Mouse (Mus musculus) layer of hippocampus, adult 2 months (tissue): ENCODE measurements around the gene Saysd1. TPM values are rescaled to one million over a fixed set of nuclear protein-coding genes. Genes with fewer than 3 reads are reported as not detected.

Experiments used
- DNase-seq, 2 experiments: peaks; one replicate each; pipeline ENCODE4 v3.0.0; 2022; ENCODE audit warnings: low spot score in 2 of 2
- H3K27ac ChIP-seq: fragments of 200-600 bp; 2 replicates; pipeline ENCODE4 v1.8.1; 2022
- H3K4me3 ChIP-seq: fragments of 200-600 bp; 2 replicates; pipeline ENCODE4 v1.8.1; 2022; ENCODE audit warnings: mild to moderate bottlenecking
- CTCF ChIP-seq: fragments of 200-600 bp; conservative IDR thresholded peaks from 2 replicates; pipeline ENCODE4 v1.8.1; 2022; ENCODE audit warnings: antibody characterized with exemption, mild to moderate bottlenecking, moderate library complexity
- total RNA-seq, 2 experiments: library from RNA; stranded (reverse); gene quantifications; 2 replicates each; pipeline ENCODE4 v1.2.3; 2021

Saysd1 gene
- total RNA-seq, 2 experiments from 2014 or later = 4.8 to 5.2 TPM

- DNase-seq = no peak
- TF ChIP-seq CTCF = no peak
These were observed 16.6 kb upstream of the Saysd1 start for GRCm38 (mm10) chr14:20154937-20155336.

GRCm38 (mm10) chr14:20154245-20154644 is 15.9 kb upstream of the Saysd1 start:
- TF ChIP-seq CTCF = no peak
- DNase-seq = no peak
- Histone ChIP-seq H3K4me3 (no peak overlapping the region), H3K27ac (no peak overlapping the region)

More at GRCm38 (mm10) chr14:20154937-20155336, 16.6 kb upstream of the Saysd1 start:
- no peak overlapping the region for H3K4me3 ChIP-seq
- H3K27ac ChIP-seq = no peak overlapping the region

GRCm38 (mm10) chr14:20149127-20150080 is 11.1 kb upstream of the Saysd1 start:
- no peak for DNase-seq
- no peak overlapping the region for H3K4me3 ChIP-seq
- no peak overlapping the region for H3K27ac ChIP-seq
- TF ChIP-seq CTCF = no peak

GRCm38 (mm10) chr14:20148514-20148913 is 10.2 kb upstream of the Saysd1 start:
- no peak overlapping the region for H3K4me3 ChIP-seq
- no peak for TF ChIP-seq CTCF
- DNase-seq = no peak
- H3K27ac ChIP-seq = no peak overlapping the region

- DNase-seq = no peak
- no peak for TF ChIP-seq CTCF
- H3K27ac ChIP-seq = no peak overlapping the region
- H3K4me3 ChIP-seq = no peak overlapping the region
These were observed 9.5 kb upstream of the Saysd1 start for GRCm38 (mm10) chr14:20147854-20148253.

DNA sequence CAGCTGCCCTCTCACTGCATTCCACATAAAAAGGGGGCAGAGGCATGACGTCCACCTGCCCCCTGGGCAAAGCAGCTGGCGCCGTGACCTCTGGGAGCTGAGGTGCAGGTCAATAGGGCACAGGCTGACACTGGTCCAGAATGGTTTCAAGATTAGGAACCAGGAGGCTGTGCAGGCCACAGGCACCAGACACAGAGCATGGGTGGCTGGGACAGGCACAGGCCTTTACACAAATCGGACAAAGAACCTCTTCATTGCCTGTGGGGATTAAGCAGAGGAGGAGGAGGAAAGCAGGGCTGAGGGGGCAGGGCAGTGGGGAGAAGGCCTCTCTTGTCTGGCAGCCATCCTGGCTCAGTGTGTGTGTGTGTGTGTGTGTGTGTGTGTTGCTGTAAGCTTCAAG is 5.8 kb upstream of the Saysd1 start:
- DNase-seq = peak; percentile 23 to 41
- TF ChIP-seq CTCF = no peak
- peak overlapping the region; percentile 54 for H3K27ac ChIP-seq

DNA sequence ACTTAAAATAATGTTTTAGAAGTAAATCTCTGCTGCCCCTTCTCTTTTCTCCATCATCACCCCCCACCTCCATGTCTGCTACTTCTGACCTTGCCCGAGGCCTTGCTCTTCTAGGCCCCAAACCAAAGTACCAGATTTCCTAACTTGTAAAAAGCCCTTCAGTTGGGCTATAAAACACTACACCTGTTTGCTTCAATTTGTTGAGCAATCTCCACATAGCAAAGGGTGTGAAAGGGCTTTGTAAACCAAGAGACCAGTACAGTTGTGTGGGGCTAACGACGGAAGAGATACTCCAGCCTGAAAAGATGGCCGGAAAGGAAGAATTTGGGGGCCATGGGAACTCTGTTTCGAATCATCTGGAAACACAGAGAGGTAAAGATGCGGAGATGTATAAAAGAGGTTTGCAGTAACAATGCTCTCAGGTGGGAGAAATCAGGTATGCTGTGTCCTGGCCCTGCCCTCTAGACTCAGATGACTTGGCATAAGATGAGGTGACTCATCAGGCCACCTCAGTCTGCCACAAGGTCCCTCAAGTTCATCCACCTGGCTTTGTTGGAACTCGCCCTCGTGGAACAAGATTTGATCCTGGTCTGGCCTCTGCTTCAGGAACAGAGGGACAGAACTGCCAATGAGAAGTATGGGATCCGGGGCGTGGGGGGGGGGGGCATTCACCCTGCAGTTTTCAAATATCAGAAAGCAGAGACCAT is 3.2 kb downstream of the Saysd1 start:
- H3K4me3 ChIP-seq = no peak overlapping the region
- no peak overlapping the region for H3K27ac ChIP-seq
- DNase-seq = no peak
- no peak for TF ChIP-seq CTCF

More for the DNA sequence above, 5.8 kb upstream of the Saysd1 start:
- H3K4me3 ChIP-seq = no peak overlapping the region

- Histone ChIP-seq H3K27ac (no peak overlapping the region), H3K4me3 (no peak overlapping the region)
- TF ChIP-seq CTCF = no peak
- no peak for DNase-seq
These were observed 10.2 kb downstream of the Saysd1 start for GRCm38 (mm10) chr14:20128162-20128561.

DNA sequence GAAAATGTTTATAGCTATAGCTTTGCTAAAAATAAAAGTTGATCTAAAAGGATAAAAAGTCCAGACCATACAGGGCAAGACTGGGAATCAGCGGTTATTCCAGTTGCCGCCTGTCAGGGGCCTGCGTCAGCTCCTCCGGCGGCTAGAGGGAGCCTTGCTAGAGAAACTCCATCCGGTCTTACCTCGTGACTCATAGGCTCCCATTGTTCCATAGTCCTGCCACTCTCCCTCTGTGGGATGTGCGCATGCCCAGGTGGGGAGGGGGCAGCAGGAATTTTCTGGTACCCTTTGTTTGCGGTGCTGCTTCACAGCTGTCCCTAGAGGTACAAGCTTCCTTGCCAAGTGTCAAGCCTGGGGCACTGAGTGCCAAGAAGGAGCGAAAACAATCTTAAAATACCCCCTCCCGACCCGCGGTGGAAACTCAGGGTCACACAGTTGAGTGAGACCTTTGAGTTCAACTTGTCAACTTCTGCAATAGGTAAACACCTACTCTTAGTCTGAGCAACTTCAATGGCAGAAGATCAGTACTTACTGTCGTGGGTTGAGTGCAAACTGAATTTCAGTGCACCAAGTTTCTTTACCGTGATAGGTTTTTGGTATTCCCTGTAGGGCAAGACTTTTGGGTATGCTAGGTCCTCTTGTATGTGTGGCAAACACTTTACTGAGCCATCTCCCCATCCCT is 10.8 kb downstream of the Saysd1 start:
- H3K4me3 ChIP-seq = no peak overlapping the region
- TF ChIP-seq CTCF = no peak
- no peak overlapping the region for H3K27ac ChIP-seq
- no peak for DNase-seq

GRCm38 (mm10) chr14:20120868-20121267 is 17.5 kb downstream of the Saysd1 start:
- no peak for TF ChIP-seq CTCF
- DNase-seq = no peak
- Histone ChIP-seq H3K4me3 (no peak overlapping the region), H3K27ac (no peak overlapping the region)

DNA sequence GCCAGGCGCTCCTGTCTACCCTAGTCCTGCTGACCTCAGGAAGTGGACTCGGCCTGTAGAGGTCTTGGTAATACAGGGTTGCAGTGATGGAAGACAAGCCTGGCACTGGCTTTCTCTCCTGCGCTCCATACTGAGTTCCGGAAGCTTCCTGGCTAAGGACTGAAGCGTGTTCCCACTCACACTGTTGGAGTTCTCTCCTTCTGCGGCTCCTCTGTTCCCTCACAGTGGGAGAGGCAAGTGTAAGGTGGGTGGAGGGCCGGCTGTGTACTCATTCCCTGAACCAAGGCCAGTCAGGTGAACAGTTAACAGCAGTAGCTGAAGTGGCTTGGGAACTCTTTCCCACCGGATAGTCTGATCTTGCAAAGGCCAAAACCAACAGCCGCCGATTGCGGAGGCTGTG is 18.3 kb downstream of the Saysd1 start:
- Histone ChIP-seq H3K27ac (no peak overlapping the region), H3K4me3 (no peak overlapping the region)
- TF ChIP-seq CTCF = no peak
- DNase-seq = no peak

GRCm38 (mm10) chr14:20116149-20116605 is 22.2 kb downstream of the Saysd1 start:
- H3K4me3 ChIP-seq = no peak overlapping the region
- DNase-seq = no peak
- TF ChIP-seq CTCF = no peak
- H3K27ac ChIP-seq = no peak overlapping the region

GRCm38 (mm10) chr14:20114951-20115350 is 23.4 kb downstream of the Saysd1 start:
- no peak for DNase-seq
- H3K27ac ChIP-seq = no peak overlapping the region
- H3K4me3 ChIP-seq = no peak overlapping the region
- TF ChIP-seq CTCF = no peak
